Mouse (Mus musculus) olfactory bulb, adult 2 months (tissue): Measurements from ENCODE around the gene Col4a2.

Experiments used
- CTCF ChIP-seq: fragments of 200-500 bp; IDR thresholded peaks from 2 replicates; pipeline ENCODE4 v1.5.1; 2012; ENCODE audit warnings: low read depth, mild to moderate bottlenecking, low read length, moderate library complexity; ENCODE audit not compliant: insufficient read depth
- POLR2A ChIP-seq: fragments of 200-500 bp; IDR thresholded peaks from 2 replicates; pipeline ENCODE4 v1.6.1; 2012; ENCODE audit warnings: mild to moderate bottlenecking, low read depth, low read length, moderate library complexity; ENCODE audit not compliant: insufficient read depth

GRCm38 (mm10) chr8:11441291-11441690 lies 128.7 kb downstream of the Col4a2 start:
- TF ChIP-seq POLR2A (no peak), CTCF (no peak)
